Mouse (Mus musculus): ENCODE measurements at regions not wholly inside any gene's neighbourhood (a gene's known extent, or its start where the extent isn't known, plus 50 kb on each side); places are given as distances from the start of the nearest gene placed in this dataset.

- CTCF ChIA-PET: no interaction called here
Observed at GRCm38 (mm10) chr1:12318029-12318428, 904.1 kb downstream of the A830018L16Rik start.

GRCm38 (mm10) chr1:12334186-12334585, 920.3 kb downstream of the A830018L16Rik start:
- CTCF ChIA-PET: interaction anchor here (0.7 kb wide), 1 partner anchor 41 kb away, joined by 3 read pairs; no protein-coding TSS in a partner anchor

GRCm38 (mm10) chr1:12344726-12345438, 931.0 kb downstream of the A830018L16Rik start:
- CTCF ChIA-PET: no interaction called here

GRCm38 (mm10) chr1:12345439-12345819, 931.5 kb downstream of the A830018L16Rik start:
- CTCF ChIA-PET: no interaction called here

- CTCF ChIA-PET: no interaction called here
Observed at GRCm38 (mm10) chr1:12354531-12354930, 940.6 kb downstream of the A830018L16Rik start.

- CTCF ChIA-PET: no interaction called here
Observed at GRCm38 (mm10) chr1:12367872-12368271, 954.0 kb downstream of the A830018L16Rik start.

GRCm38 (mm10) chr1:12372968-12373367, 959.1 kb downstream of the A830018L16Rik start:
- CTCF ChIA-PET: no interaction called here

GRCm38 (mm10) chr1:12398146-12398884, 984.4 kb downstream of the A830018L16Rik start:
- CTCF ChIA-PET: no interaction called here

- CTCF ChIA-PET: no interaction called here
Observed at GRCm38 (mm10) chr1:12405391-12406270, 991.7 kb downstream of the A830018L16Rik start.

- CTCF ChIA-PET: no interaction called here
Observed at GRCm38 (mm10) chr1:12409738-12410523, 996.0 kb downstream of the A830018L16Rik start.

GRCm38 (mm10) chr1:12410524-12410886, 996.6 kb downstream of the A830018L16Rik start:
- CTCF ChIA-PET: no interaction called here

- CTCF ChIA-PET: no interaction called here
Observed at GRCm38 (mm10) chr1:12424510-12424909, 1010.6 kb downstream of the A830018L16Rik start.

GRCm38 (mm10) chr1:12437894-12438293, 1024.0 kb downstream of the A830018L16Rik start:
- CTCF ChIA-PET: no interaction called here

- CTCF ChIA-PET: no interaction called here
Observed at GRCm38 (mm10) chr1:12466255-12466654, 1052.3 kb downstream of the A830018L16Rik start.

GRCm38 (mm10) chr1:12478983-12479763, 1065.3 kb downstream of the A830018L16Rik start:
- CTCF ChIA-PET: no interaction called here

- CTCF ChIA-PET: no interaction called here
Observed at GRCm38 (mm10) chr1:12500442-12500841, 1086.5 kb downstream of the A830018L16Rik start.

GRCm38 (mm10) chr1:12507997-12508396, 1094.1 kb downstream of the A830018L16Rik start:
- CTCF ChIA-PET: no interaction called here

GRCm38 (mm10) chr1:12510129-12510816, 1096.4 kb downstream of the A830018L16Rik start:
- CTCF ChIA-PET: no interaction called here

- CTCF ChIA-PET: no interaction called here
Observed at GRCm38 (mm10) chr1:12519601-12520000, 1105.7 kb downstream of the A830018L16Rik start.

GRCm38 (mm10) chr1:12555859-12556258, 1142.0 kb downstream of the A830018L16Rik start:
- CTCF ChIA-PET: no interaction called here
